Mouse (Mus musculus): ENCODE results near the gene Pla2g4d. TPM values are rescaled to one million over a fixed set of nuclear protein-coding genes. Genes with fewer than 3 reads are reported as not detected.
A peak's percentile ranks its signal among the peaks of the same experiment; 100 is the strongest.

Pla2g4d gene
- not detected in 2 replicates for polyA plus RNA-seq (2015; fragmentation: Nextera tagmentation; extraction: Ambion mirVana)

GRCm38 (mm10) chr2:120288995-120289394, at the start of gene Pla2g4d:
Gene Pla2g4d (minus strand): TSS chr2:120289197.
- WGBS: 66% methylated on average over 5 of the region's 5 CpGs
- ATAC-seq (ENCODE audit: low read depth): no peak
- Histone ChIP-seq H3K4me3 (ENCODE audit: low read length) (no peak within 1 kb of the TSS), H3K4me2 (ENCODE audit: low read depth, low read length) (no peak within 1 kb of the TSS), H3K9me3 (ENCODE audit: control insufficient read depth, low read length) (no peaks in the 10 kb centered on the region), H3K9ac (ENCODE audit: low read length) (no peak within 1 kb of the TSS), H3K4me1 (replicated peaks; ENCODE audit: control insufficient read depth, insufficient read depth, low read length) (no peaks in the 10 kb centered on the region), H3K36me3 (ENCODE audit: control insufficient read depth, insufficient read depth, low read length) (no peaks in the 10 kb centered on the region), H3K27ac (ENCODE audit: low read length) (no peak within 1 kb of the TSS), H3K27me3 (ENCODE audit: control insufficient read depth, insufficient read depth, low read depth, low read length) (no peaks in the 10 kb centered on the region)

- Histone ChIP-seq H3K4me2 (ENCODE audit: low read depth, low read length) (no peak overlapping the region), H3K4me3 (ENCODE audit: low read length) (no peak overlapping the region), H3K4me1 (replicated peaks; ENCODE audit: control insufficient read depth, insufficient read depth, low read length) (no peaks in the 10 kb centered on the region), H3K36me3 (ENCODE audit: control insufficient read depth, insufficient read depth, low read length) (peaks cover 16% of the 10 kb centered on the region), H3K27me3 (ENCODE audit: control insufficient read depth, insufficient read depth, low read depth, low read length) (no peaks in the 10 kb centered on the region), H3K27ac (ENCODE audit: low read length) (no peak overlapping the region), H3K9me3 (ENCODE audit: control insufficient read depth, low read length) (no peaks in the 10 kb centered on the region), H3K9ac (ENCODE audit: low read length) (no peak overlapping the region)
- WGBS: 48% methylated on average over 2 of the region's 2 CpGs
- no peak for ATAC-seq (ENCODE audit: low read depth)
Observed at GRCm38 (mm10) chr2:120337886-120338285, 48.9 kb upstream of the Pla2g4d start.

- no peaks in the 10 kb centered on the region for H3K4me1 ChIP-seq (replicated peaks; ENCODE audit: control insufficient read depth, insufficient read depth, low read length)
- 85% methylated on average over 4 of the region's 4 CpGs for WGBS
- ATAC-seq (ENCODE audit: low read depth): no peak
- peaks cover 19% of the 10 kb centered on the region for H3K36me3 ChIP-seq (ENCODE audit: control insufficient read depth, insufficient read depth, low read length)
- H3K27me3 ChIP-seq (ENCODE audit: control insufficient read depth, insufficient read depth, low read depth, low read length): no peaks in the 10 kb centered on the region
- no peaks in the 10 kb centered on the region for H3K9me3 ChIP-seq (ENCODE audit: control insufficient read depth, low read length)
- no peak overlapping the region for H3K4me3 ChIP-seq (ENCODE audit: low read length)
- H3K4me2 ChIP-seq (ENCODE audit: low read depth, low read length): no peak overlapping the region
- H3K27ac ChIP-seq (ENCODE audit: low read length): no peak overlapping the region
- H3K9ac ChIP-seq (ENCODE audit: low read length): no peak overlapping the region
Observed at GRCm38 (mm10) chr2:120331575-120331974, 42.6 kb upstream of the Pla2g4d start.

GRCm38 (mm10) chr2:120315077-120315476, 26.1 kb upstream of the Pla2g4d start:
- Histone ChIP-seq H3K27me3 (ENCODE audit: control insufficient read depth, insufficient read depth, low read depth, low read length) (no peaks in the 10 kb centered on the region), H3K4me2 (ENCODE audit: low read depth, low read length) (no peak overlapping the region), H3K4me1 (replicated peaks; ENCODE audit: control insufficient read depth, insufficient read depth, low read length) (0 out of 2 replicates have a peak, but pooled peaks cover 4% of the 10 kb centered on the region), H3K27ac (ENCODE audit: low read length) (no peak overlapping the region), H3K36me3 (ENCODE audit: control insufficient read depth, insufficient read depth, low read length) (peaks cover 17% of the 10 kb centered on the region), H3K4me3 (ENCODE audit: low read length) (no peak overlapping the region), H3K9ac (ENCODE audit: low read length) (no peak overlapping the region), H3K9me3 (ENCODE audit: control insufficient read depth, low read length) (no peaks in the 10 kb centered on the region)
- ATAC-seq (ENCODE audit: low read depth): no peak
- 65% methylated on average over 4 of the region's 4 CpGs for WGBS

GRCm38 (mm10) chr2:120314487-120314886, 25.5 kb upstream of the Pla2g4d start:
- H3K9me3 ChIP-seq (ENCODE audit: control insufficient read depth, low read length): no peaks in the 10 kb centered on the region
- no peak overlapping the region for H3K4me2 ChIP-seq (ENCODE audit: low read depth, low read length)
- no peaks in the 10 kb centered on the region for H3K27me3 ChIP-seq (ENCODE audit: control insufficient read depth, insufficient read depth, low read depth, low read length)
- peak overlapping the region; percentile 55; the same call in 1 of the 2 replicates for H3K27ac ChIP-seq (ENCODE audit: low read length)
- ATAC-seq (ENCODE audit: low read depth): no peak
- peaks cover 17% of the 10 kb centered on the region for H3K36me3 ChIP-seq (ENCODE audit: control insufficient read depth, insufficient read depth, low read length)
- 0 out of 2 replicates have a peak, but pooled peaks cover 4% of the 10 kb centered on the region for H3K4me1 ChIP-seq (replicated peaks; ENCODE audit: control insufficient read depth, insufficient read depth, low read length)
- WGBS: 74% methylated on average over 4 of the region's 4 CpGs
- H3K4me3 ChIP-seq (ENCODE audit: low read length): no peak overlapping the region
- no peak overlapping the region for H3K9ac ChIP-seq (ENCODE audit: low read length)

GRCm38 (mm10) chr2:120313976-120314375, 25.0 kb upstream of the Pla2g4d start, which contains the start of gene Pla2g4f:
Gene Pla2g4f (minus strand): TSS chr2:120314165.
- no peaks in the 10 kb centered on the region for H3K27me3 ChIP-seq (ENCODE audit: control insufficient read depth, insufficient read depth, low read depth, low read length)
- no peaks in the 10 kb centered on the region for H3K9me3 ChIP-seq (ENCODE audit: control insufficient read depth, low read length)
- WGBS: 31% methylated on average over 3 of the region's 3 CpGs
- no peak within 1 kb of the TSS for H3K4me3 ChIP-seq (ENCODE audit: low read length)
- no peak within 1 kb of the TSS; the same call in 1 of the 2 replicates for H3K4me2 ChIP-seq (ENCODE audit: low read depth, low read length)
- H3K4me1 ChIP-seq (replicated peaks; ENCODE audit: control insufficient read depth, insufficient read depth, low read length): 0 out of 2 replicates have a peak, but pooled peaks cover 4% of the 10 kb centered on the region
- H3K9ac ChIP-seq (ENCODE audit: low read length): no peak within 1 kb of the TSS
- H3K36me3 ChIP-seq (ENCODE audit: control insufficient read depth, insufficient read depth, low read length): peaks cover 15% of the 10 kb centered on the region
- H3K27ac ChIP-seq (ENCODE audit: low read length): peak within 1 kb of the TSS; percentile 55
- peak; percentile 92 for ATAC-seq (ENCODE audit: low read depth)

- Histone ChIP-seq H3K27ac (ENCODE audit: low read length) (no peak overlapping the region), H3K9ac (ENCODE audit: low read length) (no peak overlapping the region), H3K4me2 (ENCODE audit: low read depth, low read length) (no peak overlapping the region), H3K4me1 (replicated peaks; ENCODE audit: control insufficient read depth, insufficient read depth, low read length) (0 out of 2 replicates have a peak, but pooled peaks cover 4% of the 10 kb centered on the region), H3K27me3 (ENCODE audit: control insufficient read depth, insufficient read depth, low read depth, low read length) (no peaks in the 10 kb centered on the region), H3K9me3 (ENCODE audit: control insufficient read depth, low read length) (no peaks in the 10 kb centered on the region), H3K4me3 (ENCODE audit: low read length) (no peak overlapping the region), H3K36me3 (ENCODE audit: control insufficient read depth, insufficient read depth, low read length) (peaks cover 8% of the 10 kb centered on the region; the same call in 1 of the 2 replicates)
- no peak for ATAC-seq (ENCODE audit: low read depth)
- 72% methylated on average over 7 of the region's 7 CpGs for WGBS
Observed at GRCm38 (mm10) chr2:120312276-120312825, 23.4 kb upstream of the Pla2g4d start.

GRCm38 (mm10) chr2:120304113-120304512, 15.1 kb upstream of the Pla2g4d start:
- Histone ChIP-seq H3K4me1 (replicated peaks; ENCODE audit: control insufficient read depth, insufficient read depth, low read length) (no peaks in the 10 kb centered on the region), H3K27ac (ENCODE audit: low read length) (no peak overlapping the region), H3K27me3 (ENCODE audit: control insufficient read depth, insufficient read depth, low read depth, low read length) (no peaks in the 10 kb centered on the region), H3K36me3 (ENCODE audit: control insufficient read depth, insufficient read depth, low read length) (no peaks in the 10 kb centered on the region), H3K9ac (ENCODE audit: low read length) (no peak overlapping the region), H3K9me3 (ENCODE audit: control insufficient read depth, low read length) (no peaks in the 10 kb centered on the region), H3K4me3 (ENCODE audit: low read length) (no peak overlapping the region), H3K4me2 (ENCODE audit: low read depth, low read length) (no peak overlapping the region)
- ATAC-seq (ENCODE audit: low read depth): no peak
- WGBS: 11% methylated on average over 3 of the region's 3 CpGs

- 95% methylated on average over 6 of the region's 6 CpGs for WGBS
- no peaks in the 10 kb centered on the region for H3K4me1 ChIP-seq (replicated peaks; ENCODE audit: control insufficient read depth, insufficient read depth, low read length)
- H3K9ac ChIP-seq (ENCODE audit: low read length): no peak overlapping the region
- no peak overlapping the region for H3K4me3 ChIP-seq (ENCODE audit: low read length)
- no peak for ATAC-seq (ENCODE audit: low read depth)
- H3K36me3 ChIP-seq (ENCODE audit: control insufficient read depth, insufficient read depth, low read length): no peaks in the 10 kb centered on the region
- no peaks in the 10 kb centered on the region for H3K9me3 ChIP-seq (ENCODE audit: control insufficient read depth, low read length)
- no peak overlapping the region for H3K4me2 ChIP-seq (ENCODE audit: low read depth, low read length)
- H3K27me3 ChIP-seq (ENCODE audit: control insufficient read depth, insufficient read depth, low read depth, low read length): no peaks in the 10 kb centered on the region
- no peak overlapping the region for H3K27ac ChIP-seq (ENCODE audit: low read length)
Observed at GRCm38 (mm10) chr2:120301076-120301475, 12.1 kb upstream of the Pla2g4d start.

All from lung, embryonic 16.5 days (tissue).